Mouse (Mus musculus) c-Kit-positive CD71-negative TER-119-negative erythroid progenitor cells, embryonic 14.5 days (primary cell): ENCODE measurements at regions not wholly inside any gene's neighbourhood (a gene's known extent, or its start where the extent isn't known, plus 50 kb on each side); places are given as distances from the start of the nearest gene placed in this dataset.

Source experiments
- DNase-seq: peaks from one replicate; pipeline ENCODE4 v3.0.0-alpha.2; 2013; ENCODE audit warnings: low read depth

- DNase-seq = no peak
Observed at GRCm38 (mm10) chr4:137216908-137217497, 60.3 kb upstream of the Wnt4 start.

GRCm38 (mm10) chr4:137214573-137214972 lies 62.7 kb upstream of the Wnt4 start:
- no peak for DNase-seq

GRCm38 (mm10) chr4:137212846-137213245 lies 64.4 kb upstream of the Wnt4 start:
- DNase-seq = no peak

GRCm38 (mm10) chr4:137212106-137212505 lies 65.2 kb upstream of the Wnt4 start:
- no peak for DNase-seq

GRCm38 (mm10) chr4:137211288-137211687 lies 66.0 kb upstream of the Wnt4 start:
- no peak for DNase-seq

GRCm38 (mm10) chr4:137210525-137210924 lies 66.8 kb upstream of the Wnt4 start:
- DNase-seq = no peak

- DNase-seq = no peak
Observed at GRCm38 (mm10) chr4:137200968-137201367, 76.3 kb upstream of the Wnt4 start.

- DNase-seq = no peak
Observed at GRCm38 (mm10) chr4:137200426-137200825, 76.9 kb upstream of the Wnt4 start.

GRCm38 (mm10) chr4:137196491-137196974 lies 80.8 kb upstream of the Wnt4 start:
- no peak for DNase-seq

GRCm38 (mm10) chr4:137194106-137194505 lies 83.2 kb upstream of the Wnt4 start:
- DNase-seq = no peak

GRCm38 (mm10) chr4:137190625-137191024 lies 86.7 kb upstream of the Wnt4 start:
- no peak for DNase-seq

GRCm38 (mm10) chr4:137189801-137190200 lies 87.5 kb upstream of the Wnt4 start:
- DNase-seq = no peak

GRCm38 (mm10) chr4:137189058-137189457 lies 88.2 kb upstream of the Wnt4 start:
- peak; percentile 25 for DNase-seq

GRCm38 (mm10) chr4:137187592-137187991 lies 89.7 kb upstream of the Wnt4 start:
- no peak for DNase-seq

GRCm38 (mm10) chr4:137187051-137187450 lies 90.2 kb upstream of the Wnt4 start:
- no peak for DNase-seq

GRCm38 (mm10) chr4:137185001-137185400 lies 92.3 kb upstream of the Wnt4 start:
- no peak for DNase-seq

- DNase-seq = no peak
Observed at GRCm38 (mm10) chr4:137183181-137183850, 94.0 kb upstream of the Wnt4 start.

GRCm38 (mm10) chr4:137182547-137182946 lies 94.7 kb upstream of the Wnt4 start:
- DNase-seq = no peak

GRCm38 (mm10) chr4:137181252-137181651 lies 96.0 kb upstream of the Wnt4 start:
- DNase-seq = no peak

GRCm38 (mm10) chr4:137180083-137180482 lies 97.2 kb upstream of the Wnt4 start:
- no peak for DNase-seq

- DNase-seq = no peak
Observed at GRCm38 (mm10) chr4:137178833-137179232, 98.5 kb upstream of the Wnt4 start.

GRCm38 (mm10) chr4:137164933-137165332 lies 112.4 kb upstream of the Wnt4 start:
- no peak for DNase-seq

- peak; percentile 72 for DNase-seq
Observed at GRCm38 (mm10) chr4:137164429-137164828, 112.9 kb upstream of the Wnt4 start.

- DNase-seq = no peak
Observed at GRCm38 (mm10) chr4:137163962-137164361, 113.3 kb upstream of the Wnt4 start.
